ENCODE assay signal across 19 mouse cellular contexts in the genomic region with DNA sequence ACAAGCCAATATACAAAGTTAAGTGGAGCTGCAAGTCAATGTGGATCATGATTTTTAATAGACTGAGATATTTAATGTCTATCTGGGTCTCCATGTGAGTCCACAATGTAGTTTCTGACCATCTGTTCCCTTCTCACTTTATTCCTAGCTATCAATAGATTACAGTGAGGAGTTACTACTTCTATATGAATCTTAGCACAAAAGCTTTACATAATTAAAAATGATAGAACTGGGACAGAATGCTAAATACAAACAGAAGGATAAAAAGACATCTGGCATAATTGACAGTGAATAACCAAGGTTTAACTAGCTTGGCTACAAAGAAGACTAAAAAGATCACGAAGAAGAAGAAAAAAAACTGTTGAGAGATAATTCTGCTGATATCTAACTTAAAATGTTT.
"Had no signal": no experiment of that assay in that cellular context is flagged by ENCODE, and none has a peak within 500 bp of the region (broad histone marks: within the 10 kb centered on the region; RNA-seq: fewer than 3 reads in every experiment).

No protein-coding gene starts in this region.

- H3K9ac ChIP-seq: kidney, embryonic 15.5 days; liver, embryonic 13.5 days; neural tube, embryonic 12.5 days; stomach, embryonic 15.5 days had no signal

- H3K27ac ChIP-seq: kidney, embryonic 15.5 days; left cerebral cortex, adult 2 months; liver, embryonic 13.5 days; neural tube, embryonic 12.5 days; stomach, embryonic 15.5 days had no signal

- H3K27me3 ChIP-seq: kidney, embryonic 15.5 days; liver, embryonic 13.5 days; neural tube, embryonic 12.5 days; stomach, embryonic 15.5 days had no signal

- H3K4me3 ChIP-seq: kidney, embryonic 15.5 days; left cerebral cortex, adult 2 months; liver, embryonic 13.5 days; neural tube, embryonic 12.5 days; stomach, embryonic 15.5 days had no signal

- H3K4me2 ChIP-seq: kidney, embryonic 15.5 days; liver, embryonic 13.5 days; midbrain, embryonic 11.5 days; neural tube, embryonic 12.5 days; stomach, embryonic 15.5 days had no signal

- DNase-seq: kidney, adult 8-10 months; kidney, postnatal 10 days; kidney, postnatal 36 days; layer of hippocampus, postnatal 36 days; liver, embryonic 13.5 days; lung, adult 2 months; lung, postnatal 14 days; lung, postnatal 4 days; right cerebral cortex, adult 18-20 months; right cerebral cortex, postnatal 14 days; spleen, adult 18-20 months; thymus, adult 18-20 months; thymus, postnatal 36 days had no signal

- ATAC-seq: intestine, postnatal 0 days had no signal

- H3K9me3 ChIP-seq: kidney, embryonic 15.5 days; liver, embryonic 13.5 days; neural tube, embryonic 12.5 days; stomach, embryonic 15.5 days had no signal

- H3K4me1 ChIP-seq: kidney, embryonic 15.5 days; liver, embryonic 13.5 days; neural tube, embryonic 12.5 days; stomach, embryonic 15.5 days had no signal

- H3K36me3 ChIP-seq: kidney, embryonic 15.5 days; liver, embryonic 13.5 days; neural tube, embryonic 12.5 days; stomach, embryonic 15.5 days had no signal
